Mouse (Mus musculus): Measurements from ENCODE around the gene Anp32b.

GRCm38 (mm10) chr4:46410677-46411076 is 40.0 kb upstream of the Anp32b start:
- TF ChIP-seq CTCF (IDR thresholded peaks at IDR 0.05; ENCODE audit: low read depth) (no peak), EP300 (IDR thresholded peaks at IDR 0.05; ENCODE audit: low read depth) (no peak)
